Mouse (Mus musculus) heart, postnatal 0 days (tissue): ENCODE measurements around the gene Myh11. TPM values are rescaled to one million over a fixed set of nuclear protein-coding genes. Genes with fewer than 3 reads are reported as not detected.

Experiments used
- ATAC-seq: fragments of 200-750 bp; cut with Nextera tagmentation; 2 replicates; pipeline ENCODE4 v1.8.0; 2017; ENCODE audit warnings: low read depth, moderate number of reproducible peaks, moderate library complexity; ENCODE audit not compliant: insufficient read depth
- DNase-seq: peaks from one replicate; pipeline ENCODE4 v3.0.0-alpha.2; 2016; ENCODE audit warnings: low spot score
- H3K27ac ChIP-seq: fragments of 300-500 bp; sonication (generic); 2 replicates; pipeline ENCODE4 v1.5.1; 2014; ENCODE audit warnings: low read depth, mild to moderate bottlenecking
- H3K27me3 ChIP-seq: fragments of 300-500 bp; sonication (generic); 2 replicates; pipeline ENCODE4 v1.6.1; 2014; ENCODE audit warnings: low read length, mixed read lengths; ENCODE audit not compliant: control insufficient read depth, insufficient read depth
- H3K36me3 ChIP-seq: fragments of 300-500 bp; sonication (generic); replicated peaks from 2 replicates; pipeline ENCODE4 v1.6.1; 2014; ENCODE audit warnings: low read length, mixed read lengths; ENCODE audit not compliant: control insufficient read depth, insufficient read depth
- H3K4me1 ChIP-seq: fragments of 300-500 bp; sonication (generic); 2 replicates; pipeline ENCODE4 v1.6.1; 2014; ENCODE audit warnings: antibody characterized with exemption; ENCODE audit not compliant: control insufficient read depth, insufficient read depth
- H3K4me2 ChIP-seq: fragments of 300-500 bp; sonication (generic); 2 replicates; pipeline ENCODE4 v1.6.1; 2014; ENCODE audit warnings: low read depth, mild to moderate bottlenecking, low read length, moderate library complexity
- H3K4me3 ChIP-seq: fragments of 300-500 bp; sonication (generic); 2 replicates; pipeline ENCODE4 v1.5.1; 2014; ENCODE audit warnings: low read depth, low read length
- H3K9ac ChIP-seq: fragments of 300-500 bp; sonication (generic); replicated peaks from 2 replicates; pipeline ENCODE4 v1.6.1; 2014; ENCODE audit warnings: low read depth, low read length, mixed read lengths
- H3K9me3 ChIP-seq: fragments of 300-500 bp; sonication (generic); replicated peaks from 2 replicates; pipeline ENCODE4 v1.6.1; 2016; ENCODE audit warnings: low read length; ENCODE audit not compliant: control insufficient read depth
- CTCF ChIP-seq: IDR thresholded peaks from 2 replicates; pipeline ENCODE4 v1.5.1; 2016; ENCODE audit warnings: antibody characterized with exemption, control low read depth, low read depth
- EP300 ChIP-seq: IDR thresholded peaks from 2 replicates; pipeline ENCODE4 v1.6.1; 2016; ENCODE audit warnings: antibody characterized with exemption, low read depth
- WGBS: fragments of 180-500 bp; shearing (Covaris S2); extraction: QIAGEN DNeasy Blood & Tissue Kit; methylation state at CpG from one replicate; pipeline ENCODE4 v1.1.7; 2014; 5-methylcytosine and 5-hydroxymethylcytosine counted together
- polyA plus RNA-seq: library from polyadenylated mRNA; unstranded; fragments of >200 nt; fragmentation: Nextera tagmentation; extraction: Ambion mirVana; gene quantifications from 2 replicates; pipeline ENCODE4 v1.2.1, GENCODE M21; 2015
- total RNA-seq: library from RNA; depleted of rRNA; stranded (reverse); fragments of >200 nt; gene quantifications from 2 replicates; pipeline ENCODE4 v1.2.3, GENCODE M21; 2014; ENCODE audit warnings: low replicate concordance

Gene Myh11
- total and polyA plus RNA-seq, 2 experiments from 2014 or later: 3.3 to 104 TPM

- 68% methylated on average over 3 of the region's 3 CpGs for WGBS
- H3K27ac ChIP-seq: no peak overlapping the region
- DNase-seq: no peak
- TF ChIP-seq EP300: no peak
- TF ChIP-seq CTCF: no peak
- H3K9me3 ChIP-seq: no peaks in the 10 kb centered on the region
- H3K27me3 ChIP-seq: no peaks in the 10 kb centered on the region
- peaks cover 62% of the 10 kb centered on the region for H3K36me3 ChIP-seq
- H3K4me1 ChIP-seq: no peaks in the 10 kb centered on the region
- no peak for ATAC-seq
- no peak overlapping the region for H3K4me3 ChIP-seq
- H3K9ac ChIP-seq: no peak overlapping the region
- no peak overlapping the region for H3K4me2 ChIP-seq
Measured at GRCm38 (mm10) chr16:14304791-14305190, 13.6 kb upstream of the Myh11 start.

- Histone ChIP-seq H3K27ac (no peak overlapping the region), H3K36me3 (peaks cover 68% of the 10 kb centered on the region), H3K4me1 (no peaks in the 10 kb centered on the region), H3K27me3 (no peaks in the 10 kb centered on the region), H3K4me2 (no peak overlapping the region), H3K4me3 (no peak overlapping the region), H3K9me3 (no peaks in the 10 kb centered on the region), H3K9ac (no peak overlapping the region)
- TF ChIP-seq CTCF (no peak), EP300 (no peak)
- DNase-seq (no peak), ATAC-seq (no peak)
- WGBS: 59% methylated on average over 7 of the region's 7 CpGs
Measured at GRCm38 (mm10) chr16:14303676-14304075, 12.5 kb upstream of the Myh11 start.

- WGBS: 85% methylated on average over 2 of the region's 2 CpGs
- 0 out of 2 replicates have a peak, but pooled peaks cover 3% of the 10 kb centered on the region for H3K4me1 ChIP-seq
- peaks cover 67% of the 10 kb centered on the region for H3K36me3 ChIP-seq
- H3K9me3 ChIP-seq: no peaks in the 10 kb centered on the region
- no peak overlapping the region for H3K27ac ChIP-seq
- no peak for ATAC-seq
- DNase-seq: no peak
- H3K27me3 ChIP-seq: no peaks in the 10 kb centered on the region
- TF ChIP-seq EP300 (no peak), CTCF (no peak)
- no peak overlapping the region for H3K4me3 ChIP-seq
- no peak overlapping the region for H3K9ac ChIP-seq
- H3K4me2 ChIP-seq: no peak overlapping the region
Measured at GRCm38 (mm10) chr16:14303148-14303547, 12.0 kb upstream of the Myh11 start.

- Histone ChIP-seq H3K36me3 (peaks cover 39% of the 10 kb centered on the region), H3K27me3 (0 out of 2 replicates have a peak, but pooled peaks cover 7% of the 10 kb centered on the region), H3K9me3 (no peaks in the 10 kb centered on the region), H3K27ac (no peak overlapping the region), H3K4me2 (no peak overlapping the region), H3K4me1 (0 out of 2 replicates have a peak, but pooled peaks cover 3% of the 10 kb centered on the region), H3K4me3 (no peak overlapping the region), H3K9ac (no peak overlapping the region)
- 47% methylated on average over 4 of the region's 4 CpGs for WGBS
- ATAC-seq: no peak; the same call in 1 of the 2 replicates
- TF ChIP-seq CTCF (no peak), EP300 (no peak)
- no peak for DNase-seq
Measured at GRCm38 (mm10) chr16:14298461-14298860, 7.3 kb upstream of the Myh11 start.

- TF ChIP-seq EP300 (no peak), CTCF (no peak)
- no peak overlapping the region for H3K4me3 ChIP-seq
- peaks cover 14% of the 10 kb centered on the region; the same call in 1 of the 2 replicates for H3K27me3 ChIP-seq
- H3K4me1 ChIP-seq: 0 out of 2 replicates have a peak, but pooled peaks cover 5% of the 10 kb centered on the region
- no peak overlapping the region for H3K4me2 ChIP-seq
- H3K9ac ChIP-seq: no peak overlapping the region
- no peaks in the 10 kb centered on the region for H3K9me3 ChIP-seq
- no peak for DNase-seq
- H3K27ac ChIP-seq: no peak overlapping the region
- no peak for ATAC-seq
- H3K36me3 ChIP-seq: peaks cover 33% of the 10 kb centered on the region
- WGBS: 95% methylated on average over 4 of the region's 4 CpGs
Measured at GRCm38 (mm10) chr16:14297746-14298145, 6.6 kb upstream of the Myh11 start.

- DNase-seq (no peak), ATAC-seq (no peak)
- Histone ChIP-seq H3K9me3 (no peaks in the 10 kb centered on the region), H3K4me1 (peaks cover 11% of the 10 kb centered on the region; the same call in 1 of the 2 replicates), H3K9ac (no peak overlapping the region), H3K4me3 (no peak overlapping the region), H3K4me2 (no peak overlapping the region), H3K27me3 (peaks cover 20% of the 10 kb centered on the region), H3K36me3 (peaks cover 33% of the 10 kb centered on the region), H3K27ac (no peak overlapping the region)
- WGBS: 85% methylated on average over 3 of the region's 3 CpGs
- TF ChIP-seq CTCF: no peak
- TF ChIP-seq EP300: no peak
Measured at GRCm38 (mm10) chr16:14297137-14297536, 6.0 kb upstream of the Myh11 start.
